Mouse (Mus musculus) monocyte, adult 2 months (primary cell): ENCODE measurements around the gene Dnah8.

Experiments used
- DNase-seq, 2 experiments: peaks; one replicate each; pipeline ENCODE4 v3.0.0; 2022; ENCODE audit warnings: low spot score in 2 of 2, low read depth in 1 of 2

The Dnah8 gene

GRCm38 (mm10) chr17:30808866-30809660 lies 184.9 kb downstream of the Dnah8 start:
- DNase-seq: no peak

GRCm38 (mm10) chr17:30809926-30810660 lies 185.9 kb downstream of the Dnah8 start:
- DNase-seq: no peak

- DNase-seq: no peak
Observed at GRCm38 (mm10) chr17:30818543-30818942, 194.4 kb downstream of the Dnah8 start.

- DNase-seq: no peak
Observed at GRCm38 (mm10) chr17:30819134-30819533, 195.0 kb downstream of the Dnah8 start.

GRCm38 (mm10) chr17:30821115-30821514 lies 197.0 kb downstream of the Dnah8 start:
- no peak for DNase-seq

GRCm38 (mm10) chr17:30824473-30824872 lies 200.3 kb downstream of the Dnah8 start:
- no peak for DNase-seq

GRCm38 (mm10) chr17:30825731-30826304 lies 201.7 kb downstream of the Dnah8 start:
- no peak for DNase-seq

GRCm38 (mm10) chr17:30831170-30831569 lies 207.0 kb downstream of the Dnah8 start:
- DNase-seq: no peak

- DNase-seq: no peak
Observed at GRCm38 (mm10) chr17:30835419-30835818, 211.3 kb downstream of the Dnah8 start.

GRCm38 (mm10) chr17:30837031-30837430 lies 212.9 kb downstream of the Dnah8 start:
- DNase-seq: no peak

GRCm38 (mm10) chr17:30840046-30840445 lies 215.9 kb downstream of the Dnah8 start:
- no peak for DNase-seq

GRCm38 (mm10) chr17:30842312-30842711 lies 218.2 kb downstream of the Dnah8 start:
- no peak for DNase-seq

GRCm38 (mm10) chr17:30844321-30844791 lies 220.2 kb downstream of the Dnah8 start:
- DNase-seq: no peak

- no peak for DNase-seq
Observed at GRCm38 (mm10) chr17:30847498-30847897, 223.3 kb downstream of the Dnah8 start.

GRCm38 (mm10) chr17:30848086-30848485 lies 223.9 kb downstream of the Dnah8 start:
- no peak for DNase-seq

GRCm38 (mm10) chr17:30848804-30849203 lies 224.7 kb downstream of the Dnah8 start:
- DNase-seq: no peak

- DNase-seq: no peak
Observed at GRCm38 (mm10) chr17:30849813-30850212, 225.7 kb downstream of the Dnah8 start.

GRCm38 (mm10) chr17:30852345-30852744 lies 228.2 kb downstream of the Dnah8 start:
- no peak for DNase-seq

GRCm38 (mm10) chr17:30857347-30857746 lies 233.2 kb downstream of the Dnah8 start:
- no peak for DNase-seq

- no peak for DNase-seq
Observed at GRCm38 (mm10) chr17:30858586-30859259, 234.6 kb downstream of the Dnah8 start.

- no peak for DNase-seq
Observed at GRCm38 (mm10) chr17:30859989-30860585, 235.9 kb downstream of the Dnah8 start.
